Mouse (Mus musculus) kidney, adult 18-20 months (tissue): ENCODE results near the gene Slc10a2.
"Not testable (repeated sequence)": the region's sequence is repeated elsewhere in the genome, so short reads cannot be mapped to it uniquely, and the experiment has no call there.

Experiments
- DNase-seq: peaks from one replicate; pipeline ENCODE4 v3.0.0; 2021

Gene Slc10a2

GRCm38 (mm10) chr8:5105186-5105585, at the start of gene Slc10a2:
Slc10a2 (minus strand) TSS chr8:5105351.
- no peak for DNase-seq

- DNase-seq, result no peak
These were observed 24.2 kb upstream of the Slc10a2 start for GRCm38 (mm10) chr8:5129322-5129829.

- peak; percentile 71 for DNase-seq
These were observed 1.7 kb upstream of the Slc10a2 start for GRCm38 (mm10) chr8:5106855-5107254.

GRCm38 (mm10) chr8:5095392-5095791, 9.8 kb downstream of the Slc10a2 start:
- no peak for DNase-seq

- DNase-seq, result not testable (repeated sequence)
These were observed 11.2 kb downstream of the Slc10a2 start for GRCm38 (mm10) chr8:5093991-5094390.

- DNase-seq, result no peak
These were observed 31.4 kb downstream of the Slc10a2 start for GRCm38 (mm10) chr8:5073654-5074293.

- DNase-seq, result no peak
These were observed 46.3 kb downstream of the Slc10a2 start for GRCm38 (mm10) chr8:5058888-5059287.

- peak; percentile 29 for DNase-seq
These were observed 60.7 kb downstream of the Slc10a2 start for GRCm38 (mm10) chr8:5044361-5044900.

- DNase-seq, result no peak
These were observed 66.2 kb downstream of the Slc10a2 start for GRCm38 (mm10) chr8:5038811-5039561.
